Mouse (Mus musculus) layer of hippocampus, postnatal 25 days (tissue): ENCODE results near the gene Tesk1. TPM values are rescaled to one million over a fixed set of nuclear protein-coding genes. Genes with fewer than 3 reads are reported as not detected.
"Not testable (repeated sequence)": the region's sequence is repeated elsewhere in the genome, so short reads cannot be mapped to it uniquely, and the experiment has no call there.

Experiments used
- DNase-seq, 2 experiments: peaks; one replicate each; pipeline ENCODE4 v3.0.0; 2022; ENCODE audit warnings: mixed read lengths in 2 of 2, low spot score in 1 of 2; ENCODE audit errors: extremely low spot score in 1 of 2
- total RNA-seq, 2 experiments: library from RNA; stranded (reverse); gene quantifications; 2 replicates each; pipeline ENCODE4 v1.2.3; 2021

Tesk1 gene
- total RNA-seq, 2 experiments from 2014 or later: 74.1 to 77.6 TPM

- DNase-seq: no peak
Measured at GRCm38 (mm10) chr4:43452315-43452714, 10.6 kb downstream of the Tesk1 start.

- no peak for DNase-seq
Measured at GRCm38 (mm10) chr4:43453413-43453812, 11.7 kb downstream of the Tesk1 start.

GRCm38 (mm10) chr4:43454041-43454836 lies 12.5 kb downstream of the Tesk1 start, which contains the start of gene Cd72:
Gene Cd72 (minus strand): TSS chr4:43454628.
- no peak for DNase-seq

GRCm38 (mm10) chr4:43456470-43456869 lies 14.7 kb downstream of the Tesk1 start:
- DNase-seq: no peak

- no peak for DNase-seq
Measured at GRCm38 (mm10) chr4:43457124-43457523, 15.4 kb downstream of the Tesk1 start.

GRCm38 (mm10) chr4:43463102-43463501 lies 21.4 kb downstream of the Tesk1 start:
- no peak for DNase-seq

- DNase-seq: no peak
Measured at GRCm38 (mm10) chr4:43465935-43466334, 24.2 kb downstream of the Tesk1 start.

GRCm38 (mm10) chr4:43466872-43467271 lies 25.1 kb downstream of the Tesk1 start:
- no peak for DNase-seq

GRCm38 (mm10) chr4:43470301-43470700 lies 28.6 kb downstream of the Tesk1 start:
- DNase-seq: no peak

GRCm38 (mm10) chr4:43473636-43474035 lies 31.9 kb downstream of the Tesk1 start:
- no peak for DNase-seq

- DNase-seq: no peak
Measured at GRCm38 (mm10) chr4:43476604-43477003, 34.9 kb downstream of the Tesk1 start.

- peak; percentile 45 to 73 for DNase-seq
Measured at GRCm38 (mm10) chr4:43477857-43478533, 36.3 kb downstream of the Tesk1 start.

GRCm38 (mm10) chr4:43478534-43478858 lies 36.8 kb downstream of the Tesk1 start:
- DNase-seq: no peak

- DNase-seq: peak in 1 of 2 experiments; percentile 77
Measured at GRCm38 (mm10) chr4:43478906-43479832, 37.4 kb downstream of the Tesk1 start.

GRCm38 (mm10) chr4:43480985-43481384 lies 39.2 kb downstream of the Tesk1 start:
- no peak for DNase-seq

- no peak for DNase-seq
Measured at GRCm38 (mm10) chr4:43481894-43482456, 40.2 kb downstream of the Tesk1 start.

- DNase-seq: no peak
Measured at GRCm38 (mm10) chr4:43482591-43482990, 40.9 kb downstream of the Tesk1 start.

- no peak for DNase-seq
Measured at GRCm38 (mm10) chr4:43483535-43484091, 41.9 kb downstream of the Tesk1 start, which contains the start of gene Sit1. Gene Sit1 (minus strand): TSS chr4:43483734.

- not testable (repeated sequence) for DNase-seq
Measured at GRCm38 (mm10) chr4:43485666-43486065, 43.9 kb downstream of the Tesk1 start.

GRCm38 (mm10) chr4:43489611-43490010 lies 47.9 kb downstream of the Tesk1 start:
- DNase-seq: no peak
